Mouse (Mus musculus) bone marrow, adult 2 months (tissue): ENCODE measurements around the gene Ubtf. TPM values are rescaled to one million over a fixed set of nuclear protein-coding genes. Genes with fewer than 3 reads are reported as not detected.

ENCODE experiments used
- H3K27ac ChIP-seq: fragments of 200-500 bp; 2 replicates; pipeline ENCODE4 v1.5.1; 2012; ENCODE audit warnings: low read depth, mild to moderate bottlenecking, control low read depth, inconsistent platforms, low read length; ENCODE audit not compliant: control insufficient read depth, poor library complexity, insufficient read depth
- H3K4me1 ChIP-seq: fragments of 200-500 bp; 2 replicates; pipeline ENCODE4 v1.6.1; 2011; ENCODE audit warnings: low read length; ENCODE audit not compliant: control insufficient read depth, insufficient read depth
- H3K4me3 ChIP-seq: fragments of 200-500 bp; replicated peaks from 2 replicates; pipeline ENCODE3; 2011; ENCODE audit warnings: mild to moderate bottlenecking, low read depth, low read length, control low read depth; ENCODE audit not compliant: control insufficient read depth
- CTCF ChIP-seq: fragments of 200-500 bp; IDR thresholded peaks from 2 replicates; pipeline ENCODE4 v1.5.1; 2011; ENCODE audit warnings: low read length, control low read depth; ENCODE audit not compliant: control insufficient read depth, insufficient read depth
- POLR2A ChIP-seq: fragments of 200-500 bp; IDR thresholded peaks from 2 replicates; pipeline ENCODE4 v1.6.1; 2011; ENCODE audit warnings: low read depth, mild to moderate bottlenecking, control low read depth, low read length, borderline replicate concordance; ENCODE audit not compliant: control insufficient read depth
- WGBS: fragments of 180-500 bp; shearing (Covaris S2); methylation state at CpG from one replicate; pipeline ENCODE4 v1.1.7; 2018; 5-methylcytosine and 5-hydroxymethylcytosine counted together
- polyA plus RNA-seq: library from polyadenylated mRNA; stranded (reverse); fragments of >200 nt; gene quantifications from 2 replicates; pipeline ENCODE4 v1.2.4, GENCODE M21; 2011; ENCODE audit warnings: low replicate concordance; ENCODE audit not compliant: missing spikeins, insufficient read depth, insufficient read length

Gene Ubtf
- polyA plus RNA-seq, 1 experiment: 126 TPM

DNA sequence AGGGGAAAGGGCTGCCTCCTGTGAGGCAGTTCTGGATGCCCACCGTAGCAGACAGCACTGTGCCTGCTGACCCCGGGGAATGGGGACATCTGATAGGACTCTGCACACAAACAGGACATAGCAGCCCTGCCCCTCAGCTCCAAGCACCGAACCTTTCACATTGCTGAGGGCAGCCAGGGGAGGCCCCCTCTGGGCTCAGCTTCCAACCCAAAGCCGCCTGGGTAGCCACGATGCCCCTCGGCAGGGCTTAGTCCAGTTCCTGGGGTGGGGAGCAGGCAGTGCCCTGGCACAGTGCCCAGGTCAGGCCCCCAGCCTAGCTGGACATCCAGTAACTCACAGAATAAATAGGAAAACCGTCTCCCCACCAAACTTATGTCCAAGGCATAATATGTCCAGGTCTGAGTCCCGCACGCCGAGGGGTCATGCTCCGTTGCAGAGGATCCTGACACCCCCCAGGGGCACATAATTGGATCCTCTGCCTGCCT, 28.4 kb downstream of the Ubtf start:
- Histone ChIP-seq H3K4me3 (no peak overlapping the region), H3K4me1 (no peaks in the 10 kb centered on the region), H3K27ac (no peak overlapping the region)
- WGBS: 92% methylated on average over 11 of the region's 11 CpGs
- TF ChIP-seq POLR2A (no peak), CTCF (no peak)

DNA sequence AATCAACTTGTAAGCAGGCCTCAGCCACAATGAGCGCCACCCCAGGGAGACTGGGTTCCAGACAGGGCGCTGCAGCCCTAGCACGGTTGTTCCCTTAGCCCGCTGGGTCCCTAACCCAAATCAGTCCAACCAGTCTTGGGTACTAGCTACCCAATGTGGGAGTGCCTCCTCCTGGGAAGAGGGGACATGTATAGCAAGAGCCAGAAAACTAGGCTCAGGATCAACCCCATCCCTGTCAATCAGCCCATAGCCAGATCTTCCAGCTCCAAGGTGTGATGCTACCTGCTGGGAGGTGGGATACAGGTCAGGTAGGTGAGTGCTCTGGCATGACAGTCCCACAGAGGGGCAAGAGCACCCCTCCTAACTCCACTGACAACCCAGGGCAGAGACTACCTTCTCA, 29.4 kb downstream of the Ubtf start:
- WGBS: 93% methylated on average over 4 of the region's 4 CpGs
- no peak overlapping the region for H3K4me3 ChIP-seq
- no peaks in the 10 kb centered on the region for H3K4me1 ChIP-seq
- H3K27ac ChIP-seq: no peak overlapping the region
- no peak for TF ChIP-seq POLR2A

DNA sequence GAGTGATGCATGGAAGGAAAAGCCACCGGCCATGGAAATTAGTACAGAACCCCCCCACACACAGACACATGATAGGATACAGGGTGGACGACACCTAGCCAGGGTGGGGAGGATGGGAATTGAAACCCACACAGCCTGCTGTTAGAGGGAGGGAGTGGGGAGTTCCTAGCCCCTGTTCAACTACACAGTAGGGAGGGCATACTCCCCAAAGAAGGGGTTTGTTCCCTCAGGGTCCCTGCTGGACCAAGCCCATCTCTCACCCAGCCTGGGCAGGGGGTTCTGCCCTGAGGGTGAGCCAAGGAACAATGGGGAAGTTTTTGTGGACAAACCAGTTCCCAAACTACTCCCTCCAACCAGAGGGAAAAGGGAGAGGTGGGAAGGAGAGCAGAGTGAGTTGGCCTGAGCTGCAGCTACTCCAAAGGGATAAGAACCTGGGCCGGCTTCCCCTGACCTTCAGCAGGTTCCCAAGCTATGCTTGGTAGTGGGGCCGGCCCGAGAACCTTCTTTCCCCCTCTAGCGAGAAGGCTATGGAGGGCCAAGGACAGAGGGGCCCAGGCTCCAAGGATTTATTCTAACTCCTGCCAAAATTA, 29.9 kb downstream of the Ubtf start:
- 80% methylated on average over 6 of the region's 6 CpGs for whole genome bisulfite sequencing
- TF ChIP-seq POLR2A (no peak), CTCF (no peak)
- Histone ChIP-seq H3K27ac (no peak overlapping the region), H3K4me1 (no peaks in the 10 kb centered on the region), H3K4me3 (no peak overlapping the region)

DNA sequence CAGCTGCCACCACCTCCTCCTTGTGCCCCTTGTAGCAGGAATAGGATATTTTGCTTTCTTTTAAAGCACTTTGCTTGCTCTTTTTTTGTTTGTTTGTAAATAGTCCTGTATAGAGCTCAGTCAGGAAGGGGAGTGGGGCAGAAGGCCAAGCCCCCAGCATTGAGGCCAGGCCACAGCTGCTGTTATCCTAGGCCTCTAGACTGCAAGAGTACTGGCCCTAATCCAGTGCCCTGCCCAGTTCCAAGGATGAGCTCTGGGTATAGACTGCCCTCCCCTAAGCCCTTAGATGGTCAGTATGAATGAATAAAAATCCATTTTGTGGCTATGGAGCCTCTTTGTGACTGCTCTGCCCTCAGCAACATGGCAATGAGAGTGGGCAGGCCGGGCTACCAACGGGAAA, 30.6 kb downstream of the Ubtf start:
- WGBS: 88% methylated on average over 2 of the region's 2 CpGs
- Histone ChIP-seq H3K4me1 (no peaks in the 10 kb centered on the region), H3K4me3 (no peak overlapping the region), H3K27ac (no peak overlapping the region)
- TF ChIP-seq CTCF: no peak
- TF ChIP-seq POLR2A: no peak

DNA sequence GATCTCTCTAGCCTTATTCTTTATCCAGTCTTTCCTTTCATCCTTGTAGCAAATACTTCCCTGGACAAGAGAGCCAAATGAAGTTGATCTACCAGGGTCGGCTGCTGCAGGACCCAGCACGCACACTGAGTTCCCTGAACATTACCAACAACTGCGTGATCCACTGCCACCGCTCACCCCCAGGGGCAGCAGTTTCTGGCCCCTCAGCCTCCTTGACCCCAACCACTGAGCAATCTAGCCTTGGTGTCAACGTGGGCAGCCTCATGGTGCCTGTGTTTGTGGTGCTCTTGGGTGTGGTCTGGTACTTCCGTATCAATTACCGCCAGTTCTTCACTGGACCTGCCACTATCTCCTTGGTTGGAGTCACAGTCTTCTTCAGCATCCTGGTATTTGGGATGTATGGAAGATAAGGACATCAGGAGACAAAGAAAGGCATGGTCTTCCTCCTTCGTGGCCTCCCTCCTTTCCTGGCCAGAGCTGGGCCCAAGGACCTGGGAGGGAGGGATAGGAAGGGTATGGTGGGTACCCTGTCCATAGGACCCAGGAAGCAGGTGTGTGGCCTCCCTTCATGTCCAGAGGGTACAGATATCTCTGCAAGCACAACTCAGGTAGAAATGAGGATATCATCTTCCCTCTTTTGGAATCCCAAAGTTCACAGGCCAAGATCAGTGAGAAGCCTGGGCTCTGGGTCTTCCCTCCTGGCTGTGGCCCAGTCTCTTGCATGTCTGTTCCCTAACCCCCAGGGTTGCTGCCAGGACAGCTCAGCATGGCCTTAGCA, 31.3 kb downstream of the Ubtf start:
- no peak overlapping the region for H3K27ac ChIP-seq
- 88% methylated on average over 8 of the region's 8 CpGs for WGBS
- TF ChIP-seq CTCF (no peak), POLR2A (no peak)
- H3K4me1 ChIP-seq: no peaks in the 10 kb centered on the region
- H3K4me3 ChIP-seq: no peak overlapping the region

DNA sequence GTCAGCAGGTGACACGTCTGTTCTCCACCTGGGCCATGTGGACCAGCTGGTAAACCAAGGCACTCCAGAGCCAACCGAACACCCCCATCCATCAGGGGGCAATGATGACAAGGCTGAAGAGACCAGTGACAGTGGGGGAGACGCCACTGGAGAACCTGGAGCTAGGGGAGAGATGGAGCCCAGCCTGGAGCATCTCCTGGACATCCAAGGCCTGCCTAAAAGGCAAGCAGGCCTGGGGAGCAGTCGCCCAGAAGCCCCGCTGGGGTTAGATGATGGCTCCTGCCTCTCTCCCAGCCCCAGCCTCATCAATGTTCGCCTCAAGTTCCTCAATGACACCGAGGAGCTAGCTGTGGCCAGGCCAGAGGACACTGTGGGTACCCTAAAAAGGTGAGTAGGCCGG, 32.1 kb downstream of the Ubtf start:
- TF ChIP-seq CTCF: no peak
- no peak for TF ChIP-seq POLR2A
- Histone ChIP-seq H3K4me1 (no peaks in the 10 kb centered on the region), H3K4me3 (no peak overlapping the region), H3K27ac (no peak overlapping the region)
- 82% methylated on average over 8 of the region's 8 CpGs for WGBS

DNA sequence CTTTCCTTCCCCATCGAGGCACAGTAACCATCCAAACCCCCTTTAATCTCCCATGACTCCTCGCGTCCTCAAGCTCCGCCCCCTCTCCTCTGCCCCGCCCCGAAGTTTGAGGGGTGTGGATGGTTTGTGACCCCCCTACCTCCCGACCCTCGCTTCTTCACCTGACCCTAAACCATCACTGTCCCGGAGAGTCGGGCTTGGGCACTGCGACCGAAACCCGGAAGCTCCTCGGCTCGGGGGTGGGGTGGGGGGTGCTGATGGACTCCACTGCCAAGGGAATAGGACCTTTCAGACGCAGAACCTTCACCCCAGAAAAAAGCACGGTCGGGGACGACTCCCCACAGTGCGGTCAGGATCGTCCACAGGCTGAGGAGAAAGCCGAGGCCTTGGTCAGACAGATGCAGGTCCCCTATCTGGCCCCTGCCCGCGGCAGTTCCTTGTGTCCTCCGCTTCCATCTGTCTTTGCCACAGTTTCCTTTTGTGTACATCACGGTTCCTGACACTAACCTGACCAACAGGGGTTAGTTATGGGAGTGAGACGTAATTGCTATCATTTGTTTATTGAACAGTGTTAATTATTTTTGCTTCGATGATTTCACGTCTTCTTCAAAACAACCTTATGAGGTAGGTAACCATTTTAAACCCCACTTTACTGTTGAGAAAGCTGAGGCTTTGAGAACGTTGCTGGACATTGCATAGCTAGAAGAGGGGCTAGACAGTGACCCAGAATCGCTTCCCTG, 34.3 kb downstream of the Ubtf start:
- TF ChIP-seq POLR2A: no peak
- TF ChIP-seq CTCF: no peak
- Histone ChIP-seq H3K4me1 (no peaks in the 10 kb centered on the region), H3K4me3 (peak overlapping the region; percentile 82), H3K27ac (peak overlapping the region; percentile 86)
- 3% methylated on average over 31 of the region's 31 CpGs for WGBS

DNA sequence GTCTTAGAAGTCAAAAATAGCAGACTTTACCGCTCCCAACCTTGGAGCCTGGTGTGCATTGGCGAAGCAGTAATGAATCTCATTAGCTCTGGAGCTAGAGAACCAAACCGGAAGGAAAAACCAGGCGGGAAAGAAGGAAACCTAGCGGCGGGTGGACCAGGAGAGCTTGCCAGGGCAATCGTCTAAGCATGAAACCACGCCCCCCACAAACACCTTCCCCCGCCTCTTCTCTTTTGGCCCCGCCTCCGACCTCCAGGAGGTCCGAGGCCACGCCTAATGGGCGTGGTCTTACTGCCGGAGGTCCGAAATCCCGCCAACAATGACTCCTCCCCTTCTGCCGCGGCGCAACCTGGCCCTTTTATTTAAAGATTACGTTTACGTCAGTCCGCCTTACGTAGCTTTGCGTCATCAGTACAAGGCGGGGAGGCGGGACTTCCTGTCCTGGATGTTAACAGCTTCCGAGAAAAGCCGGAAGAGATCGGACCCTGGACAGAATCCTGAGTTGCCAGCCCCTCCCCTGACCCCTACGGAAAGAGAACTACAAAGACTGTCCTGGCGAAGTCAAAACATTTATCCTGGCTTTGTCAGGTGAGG, 34.9 kb downstream of the Ubtf start, which contains the start of gene Tmub2:
Gene Tmub2, plus strand, starts transcription at position 431 of the 594 bp plus-strand sequence.
- peak within 1 kb of the TSS; percentile 82 for H3K4me3 ChIP-seq
- no peaks in the 10 kb centered on the region for H3K4me1 ChIP-seq
- WGBS: under 1% methylated on average over 32 of the region's 32 CpGs
- TF ChIP-seq POLR2A (no peak), CTCF (no peak)
- peak within 1 kb of the TSS; percentile 86 for H3K27ac ChIP-seq
